Mouse (Mus musculus) MEL (cell line): Measurements from ENCODE around the gene Plcg2.

Experiments used
- CTCF ChIP-seq, 3 experiments: IDR thresholded peaks in 2 of 3; conservative IDR thresholded peaks in 1 of 3; 2 replicates each; pipeline ENCODE4 v1.5.1; 2011 to 2012; ENCODE audit warnings: low read length in 3 of 3, low read depth in 2 of 3, mild to moderate bottlenecking in 2 of 3, improper control_type of control experiment in 1 of 3, inconsistent platforms in 1 of 3, mixed read lengths in 1 of 3, moderate library complexity in 1 of 3; ENCODE audit not compliant: control insufficient read depth in 1 of 3, insufficient read depth in 1 of 3, poor library complexity in 1 of 3, severe bottlenecking in 1 of 3
- E2F4 ChIP-seq: IDR thresholded peaks from 2 replicates; pipeline ENCODE4 v1.6.1; 2011; ENCODE audit warnings: low read depth, low read length, improper control_type of control experiment, borderline replicate concordance
- ETS1 ChIP-seq: IDR thresholded peaks from 2 replicates; pipeline ENCODE4 v1.6.1; 2012; ENCODE audit warnings: low read depth, mild to moderate bottlenecking, inconsistent platforms, low read length, improper control_type of control experiment, moderate library complexity
- HCFC1 ChIP-seq: IDR thresholded peaks from 2 replicates; pipeline ENCODE4 v1.6.1; 2012; ENCODE audit warnings: low read depth, mild to moderate bottlenecking, inconsistent platforms, low read length, improper control_type of control experiment, moderate library complexity
- MYB ChIP-seq: IDR thresholded peaks from 2 replicates; pipeline ENCODE4 v1.6.1; 2011; ENCODE audit warnings: mild to moderate bottlenecking, low read depth, low read length, improper control_type of control experiment
- MYC ChIP-seq: IDR thresholded peaks from 2 replicates; pipeline ENCODE4 v1.6.1; 2011; ENCODE audit warnings: low read depth, mild to moderate bottlenecking, low read length, improper control_type of control experiment, moderate library complexity
- SMC3 ChIP-seq: IDR thresholded peaks from 2 replicates; pipeline ENCODE4 v1.6.1; 2011; ENCODE audit warnings: low read depth, low read length, improper control_type of control experiment

- TF ChIP-seq CTCF (IDR thresholded peaks at IDR 0.05 in 2 of 3, conservative IDR thresholded peaks at IDR 0.05 in 1 of 3; ENCODE audit: control insufficient read depth in 1 of 3, insufficient read depth in 1 of 3, low read depth in 2 of 3, low read length in 3 of 3, poor library complexity in 1 of 3, severe bottlenecking in 1 of 3) (no peak), ETS1 (no peak), HCFC1 (no peak), E2F4 (no peak), MYC (no peak), SMC3 (no peak), MYB (no peak)
These were observed 148.3 kb downstream of the Plcg2 start for GRCm38 (mm10) chr8:117646440-117646839.
